Mouse (Mus musculus) ovary, postnatal 10 days (tissue): ENCODE data around the gene Dusp1.
A peak's percentile ranks its signal among the peaks of the same experiment; 100 is the strongest.

ENCODE experiments used
- DNase-seq: peaks from one replicate; pipeline ENCODE4 v3.0.0; 2022; ENCODE audit warnings: low spot score

The Dusp1 gene

DNA sequence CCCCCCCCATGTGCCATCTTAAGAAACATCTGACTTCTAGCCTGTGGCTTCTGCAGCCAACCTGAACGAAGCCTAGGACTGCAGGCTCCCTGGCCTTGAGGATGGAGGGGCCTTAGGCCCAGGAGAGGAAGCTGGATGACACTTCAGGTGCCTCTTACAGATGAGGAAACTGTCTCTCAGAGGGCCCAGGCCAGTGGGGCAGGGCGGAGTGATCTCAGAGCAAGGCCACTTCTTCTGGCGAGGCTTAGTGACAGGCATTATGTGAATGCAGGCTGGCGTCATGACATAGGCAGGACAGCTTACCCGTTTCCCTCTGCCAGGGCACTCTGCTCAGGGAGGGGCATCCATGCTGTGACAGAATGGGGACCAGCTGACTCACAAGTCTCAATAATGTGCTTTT, 60.1 kb downstream of the Dusp1 start:
- no peak for DNase-seq

DNA sequence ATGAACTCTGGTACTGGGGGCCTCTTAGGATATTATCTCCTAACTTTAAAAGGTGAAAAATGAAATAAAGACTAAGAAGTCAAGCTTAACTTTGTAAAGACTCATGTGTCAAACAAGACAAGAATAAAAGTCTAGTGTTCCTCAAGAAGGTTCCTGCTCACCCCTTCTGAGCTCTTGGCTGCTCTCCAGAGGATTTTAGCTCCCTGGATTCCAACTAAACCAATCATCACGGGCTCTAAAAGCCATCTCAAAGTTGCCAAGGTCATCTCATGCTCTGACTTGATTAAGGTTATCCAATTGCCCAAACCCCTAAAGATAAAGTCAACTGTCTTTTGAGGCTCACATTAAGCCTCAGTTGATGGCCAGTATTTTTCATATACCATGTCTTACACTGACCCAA, 63.3 kb downstream of the Dusp1 start:
- no peak for DNase-seq

DNA sequence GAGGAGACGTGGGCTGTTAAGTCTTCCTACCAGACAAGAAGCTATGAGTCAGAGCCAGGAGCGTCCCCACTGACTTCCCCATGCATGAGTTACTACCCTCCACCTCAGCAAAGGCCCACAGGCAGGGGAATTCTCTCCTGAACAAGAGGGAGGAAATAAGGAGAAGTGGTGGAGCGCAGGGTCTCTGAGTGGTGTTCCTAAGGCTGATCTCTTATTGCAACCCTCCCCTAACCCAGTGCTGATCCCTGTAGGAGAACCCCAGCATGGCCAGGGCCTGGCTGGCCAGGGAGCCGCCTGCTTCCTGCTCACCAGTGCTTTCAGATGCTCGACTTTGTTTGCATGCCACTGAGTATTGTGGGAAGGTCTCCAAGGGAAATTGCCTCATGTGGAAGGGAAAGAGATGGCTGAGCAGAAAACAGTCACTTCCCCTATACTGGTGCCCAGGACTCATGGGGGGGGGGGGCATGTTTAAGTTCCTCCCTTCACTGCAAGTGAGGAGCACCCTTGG, 64.5 kb downstream of the Dusp1 start:
- no peak for DNase-seq

DNA sequence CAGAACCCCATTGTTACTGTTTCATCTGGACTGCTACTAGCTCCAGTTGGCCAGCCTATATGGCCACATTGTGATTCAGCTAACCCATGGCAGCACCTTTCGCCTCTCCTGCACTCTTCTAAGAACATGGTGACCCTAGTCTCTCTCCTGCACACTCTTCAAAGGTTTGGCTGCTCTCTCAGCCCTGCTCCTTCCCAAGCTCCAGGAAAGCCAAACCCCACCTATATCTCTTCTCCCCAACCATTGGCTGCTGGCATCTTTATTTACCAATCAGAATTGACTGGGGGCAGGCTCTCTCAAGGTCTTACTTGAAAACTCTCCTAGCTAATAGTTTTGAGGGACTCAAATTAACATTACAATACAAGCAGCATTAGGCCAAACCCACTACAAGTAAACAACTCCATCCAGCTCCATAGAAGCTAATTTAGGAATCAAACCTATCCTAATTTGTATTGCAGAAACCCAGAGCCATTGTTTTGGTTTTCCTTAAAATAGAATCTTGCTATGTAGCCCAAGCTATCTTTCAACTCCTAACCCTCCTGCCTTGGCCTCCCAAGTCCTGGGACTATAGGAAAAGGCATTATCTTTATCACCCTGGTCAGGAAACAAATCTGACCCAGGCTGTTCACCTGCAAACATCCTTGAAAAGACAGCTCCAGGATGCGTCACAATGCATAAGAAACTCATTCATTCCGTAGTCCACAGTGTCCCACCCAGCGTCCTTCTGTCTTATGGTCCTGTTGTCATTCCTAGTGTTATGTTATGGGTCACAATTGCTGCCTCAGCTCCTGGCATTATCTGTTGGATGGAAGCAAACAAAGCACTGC, 67.1 kb downstream of the Dusp1 start:
- no peak for DNase-seq

DNA sequence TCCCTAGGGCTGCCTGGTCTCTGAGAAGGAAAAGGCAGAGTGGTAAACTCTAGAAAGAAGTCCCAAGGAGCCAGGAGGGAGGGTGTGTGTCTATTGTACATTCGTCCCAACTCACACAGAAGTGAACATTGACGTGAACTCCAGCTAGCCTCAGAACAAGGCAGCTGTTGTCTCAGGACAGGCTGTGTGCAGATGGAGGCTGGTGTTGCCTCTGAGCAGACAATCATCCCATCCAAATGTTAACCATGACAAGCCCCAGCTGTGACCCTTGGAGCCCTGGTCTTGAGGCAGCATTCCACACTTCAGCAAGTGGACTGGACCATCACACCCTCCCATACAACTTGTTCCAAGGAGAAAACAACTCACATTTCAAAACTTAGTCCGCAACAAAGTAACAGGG, 69.7 kb downstream of the Dusp1 start:
- no peak for DNase-seq

DNA sequence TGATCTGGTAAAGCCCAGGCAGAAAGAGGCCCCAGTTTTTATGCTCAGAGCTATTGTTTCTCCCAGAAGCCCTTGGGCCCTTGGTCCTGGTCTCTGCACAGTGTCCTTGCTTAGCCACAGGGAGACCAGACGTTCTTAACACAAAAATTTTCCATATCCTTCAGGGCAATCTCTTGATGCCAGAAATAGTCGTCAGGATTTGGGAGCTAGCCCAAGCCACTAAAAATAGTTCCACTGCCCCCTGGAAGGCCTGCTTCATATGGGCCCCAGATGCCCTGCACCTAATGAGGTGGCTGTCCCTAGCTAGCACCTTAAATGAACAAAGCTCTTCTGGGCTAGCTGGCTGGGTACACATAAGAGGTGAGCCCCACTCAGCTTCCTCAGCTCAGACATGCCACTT, 71.0 kb downstream of the Dusp1 start:
- no peak for DNase-seq

DNA sequence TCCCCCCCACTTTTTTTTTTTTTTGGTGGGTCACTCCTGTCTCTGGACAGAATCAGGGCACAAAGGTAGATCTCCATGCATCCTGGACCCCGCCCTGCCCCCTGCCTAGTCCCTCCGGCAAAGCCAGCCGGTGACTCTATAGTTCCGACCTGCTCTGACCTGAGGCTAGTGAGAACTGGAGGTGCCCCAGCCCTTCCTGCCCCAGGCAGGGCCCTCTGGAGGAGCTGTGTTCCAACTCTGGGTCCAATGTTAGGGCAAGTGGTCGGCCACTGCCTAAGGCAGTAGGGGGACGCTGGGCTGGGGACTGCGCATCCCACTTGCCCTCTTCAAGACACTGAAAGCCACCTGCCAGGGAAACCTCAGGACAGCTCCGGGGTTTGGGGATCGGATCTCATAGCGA, 71.9 kb downstream of the Dusp1 start:
- DNase-seq: no peak

DNA sequence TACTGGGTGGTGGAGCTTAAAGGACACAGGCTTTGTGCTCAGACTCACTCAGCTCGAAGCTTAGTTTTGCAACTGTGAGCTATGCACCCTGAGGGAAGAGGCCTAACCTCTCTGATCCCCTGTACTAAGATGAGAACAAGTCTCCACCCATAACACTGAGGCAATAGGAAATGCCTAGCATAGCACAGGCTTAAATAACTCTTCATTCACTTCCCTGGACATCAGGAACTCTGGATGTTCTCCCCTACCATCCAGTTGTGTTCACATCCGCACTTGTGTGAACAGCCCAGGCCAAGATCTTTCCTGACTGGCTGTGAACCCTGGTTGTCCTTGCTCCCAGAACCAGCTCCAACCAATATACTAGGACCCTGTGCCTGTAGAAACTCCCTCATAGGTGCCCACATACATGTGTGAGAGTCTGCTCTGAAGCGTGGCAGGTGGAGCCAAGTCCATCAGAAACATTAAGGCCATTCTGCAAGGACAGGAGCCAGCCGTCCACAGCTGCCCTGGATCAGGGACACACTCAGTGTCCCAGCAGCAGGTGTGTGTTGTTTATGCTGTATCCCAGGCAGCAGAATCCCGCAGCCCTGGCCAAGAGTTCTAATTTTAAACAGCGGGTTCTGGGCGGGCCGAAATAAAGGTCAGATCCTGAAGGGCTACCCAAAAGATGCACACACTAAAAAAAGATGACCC, 73.1 kb downstream of the Dusp1 start:
- no peak for DNase-seq

DNA sequence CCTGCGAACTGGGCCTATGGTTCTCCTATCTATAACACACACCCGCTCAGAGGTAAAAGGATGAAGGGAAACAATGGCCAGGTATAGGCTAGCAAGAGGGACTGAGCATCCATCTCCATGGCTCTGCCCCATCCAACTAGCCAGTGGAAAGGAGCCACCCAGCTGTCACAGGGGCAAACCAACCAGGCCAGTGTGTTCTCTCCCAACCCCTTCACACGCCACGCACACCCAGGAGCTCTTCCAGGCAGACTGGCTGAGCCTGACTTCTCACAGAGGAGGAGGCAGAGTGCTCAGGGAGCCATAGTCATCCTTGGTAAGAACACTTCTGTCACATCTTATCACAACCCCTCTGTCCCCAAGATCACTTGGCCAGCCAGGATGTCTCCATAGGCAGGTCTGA, 74.0 kb downstream of the Dusp1 start:
- no peak for DNase-seq

DNA sequence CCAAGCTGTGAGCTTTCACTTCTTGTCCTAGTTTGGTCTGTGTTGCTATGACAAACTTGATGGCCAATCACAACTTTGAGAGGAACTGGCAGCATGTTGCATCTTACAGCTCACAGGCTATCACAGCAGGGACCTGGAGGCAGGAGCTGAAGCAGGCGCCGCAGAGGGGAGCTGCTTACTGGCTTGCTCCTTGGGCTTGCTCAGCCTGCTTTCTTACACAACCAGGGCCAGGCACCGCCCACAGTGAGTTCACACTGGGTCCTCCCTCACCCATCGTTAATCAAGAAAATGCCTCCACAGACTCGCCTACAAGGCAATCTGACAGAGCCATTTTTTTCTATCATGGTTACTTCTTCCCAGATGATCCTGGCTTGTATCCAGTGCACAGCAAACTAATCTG, 74.7 kb downstream of the Dusp1 start:
- no peak for DNase-seq

DNA sequence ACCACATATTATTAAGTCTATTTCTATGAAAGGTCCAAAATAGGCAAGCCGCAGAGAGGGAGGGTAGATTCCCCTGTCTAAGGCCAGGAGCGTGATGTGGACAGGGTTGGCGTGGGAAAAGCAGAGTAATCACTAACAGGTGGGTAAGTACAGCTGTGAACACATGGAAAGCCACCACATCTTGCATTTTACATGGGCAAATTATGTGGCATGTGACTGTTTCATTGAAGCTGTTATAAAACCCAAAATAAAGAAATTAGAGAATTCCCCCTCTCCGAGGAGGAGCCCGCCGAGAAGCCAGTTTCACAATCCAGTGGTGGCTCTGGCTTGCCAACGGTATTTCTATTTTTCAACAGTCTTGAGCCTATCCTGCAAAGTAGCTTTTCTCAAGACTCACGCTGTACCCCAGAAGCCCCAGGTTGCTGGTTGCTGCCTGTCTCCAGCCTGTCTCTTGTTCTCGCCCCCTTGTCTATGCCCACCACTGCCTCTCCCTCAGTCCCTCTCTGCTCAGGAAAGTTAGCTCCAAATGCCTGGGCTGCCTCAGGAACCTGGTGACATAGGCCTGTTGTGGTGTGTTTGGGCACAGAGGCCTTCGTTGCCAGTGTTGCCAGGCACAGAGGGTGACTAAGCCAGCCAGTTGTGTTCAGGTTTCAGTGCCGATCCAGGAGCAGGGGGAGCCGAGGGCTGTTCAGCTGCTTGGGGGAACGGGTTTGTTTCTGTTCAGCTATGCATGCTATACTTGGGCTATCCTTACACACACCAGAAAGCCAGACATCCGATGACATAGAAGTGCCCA, 77.1 kb downstream of the Dusp1 start:
- DNase-seq: no peak

DNA sequence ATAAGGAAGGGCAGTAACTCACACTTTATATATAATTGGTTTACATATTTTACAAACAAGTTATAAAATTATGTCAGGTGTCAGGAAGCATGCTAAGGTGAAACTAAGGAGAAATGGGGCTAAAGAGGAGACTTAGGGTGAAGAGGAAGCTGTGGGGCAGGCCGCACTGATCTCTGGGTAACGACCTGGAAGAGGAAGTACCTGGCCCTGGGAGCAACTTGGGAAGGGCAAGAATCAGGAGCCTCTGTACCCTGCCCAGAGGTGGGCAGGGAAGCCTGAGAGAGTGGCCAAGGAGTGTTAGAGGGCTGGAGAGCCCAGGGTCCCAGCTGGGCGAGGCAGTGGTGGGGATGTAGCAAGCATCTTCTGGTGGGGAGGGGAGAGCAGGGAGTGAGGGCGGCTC, 81.0 kb downstream of the Dusp1 start:
- DNase-seq: no peak

DNA sequence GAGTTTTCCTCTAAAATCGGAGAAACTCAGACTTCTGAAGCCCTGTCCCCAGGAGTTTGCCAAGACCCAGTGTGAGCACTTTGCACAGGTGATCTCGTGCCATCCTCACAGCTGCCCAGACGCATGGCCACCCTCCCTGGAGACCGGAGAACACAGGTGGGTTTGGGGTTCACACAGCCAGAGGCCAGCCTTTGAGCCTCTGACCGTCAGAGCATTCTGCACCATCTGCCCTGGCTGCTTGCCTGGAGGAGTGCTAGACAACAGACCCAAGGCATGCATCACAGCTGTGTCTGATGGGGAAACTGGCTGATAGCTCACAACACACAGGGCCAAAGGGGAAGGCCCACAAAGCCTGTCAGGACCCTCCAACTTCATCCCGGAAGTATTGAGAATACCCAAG, 82.3 kb downstream of the Dusp1 start:
- DNase-seq: no peak

DNA sequence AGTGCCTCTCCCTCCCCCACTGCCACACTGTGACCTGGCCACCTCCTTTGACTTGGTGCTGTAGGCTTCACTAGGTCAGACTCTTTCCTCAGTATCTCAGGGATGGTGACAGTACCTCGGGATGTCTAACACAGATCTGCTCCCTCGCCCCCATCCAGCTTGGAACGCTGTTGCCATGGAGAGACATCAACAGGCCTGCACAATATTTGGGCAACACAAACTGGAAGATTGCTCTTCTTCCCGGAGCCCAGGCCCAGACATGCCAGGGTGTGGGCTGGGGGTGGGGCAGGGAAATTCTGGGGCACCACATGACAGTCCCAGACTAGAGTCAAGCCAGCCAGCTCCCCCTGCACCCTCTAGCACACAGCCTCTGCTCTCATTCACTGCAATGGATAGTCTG, 83.3 kb downstream of the Dusp1 start:
- DNase-seq: no peak

DNA sequence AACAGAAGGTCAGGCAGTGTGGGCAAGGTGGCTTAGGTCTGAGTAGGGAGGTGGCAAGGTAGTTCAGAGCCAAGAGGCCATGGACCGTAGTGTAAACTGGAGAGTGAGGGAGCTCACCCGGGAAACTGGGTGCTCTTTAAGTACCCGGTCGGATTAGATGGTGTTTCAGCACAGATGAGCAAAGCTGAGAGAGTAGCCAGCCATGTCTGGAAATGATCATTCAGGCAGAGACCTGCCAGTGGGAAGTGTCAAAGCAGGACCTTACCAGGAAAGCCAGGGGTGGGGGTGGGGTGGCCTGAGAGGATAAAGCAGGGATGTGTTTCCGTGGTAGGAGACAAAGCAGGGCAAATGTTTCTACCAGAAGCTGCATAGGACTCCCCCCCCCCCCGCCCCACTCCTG, 85.1 kb downstream of the Dusp1 start:
- no peak for DNase-seq

DNA sequence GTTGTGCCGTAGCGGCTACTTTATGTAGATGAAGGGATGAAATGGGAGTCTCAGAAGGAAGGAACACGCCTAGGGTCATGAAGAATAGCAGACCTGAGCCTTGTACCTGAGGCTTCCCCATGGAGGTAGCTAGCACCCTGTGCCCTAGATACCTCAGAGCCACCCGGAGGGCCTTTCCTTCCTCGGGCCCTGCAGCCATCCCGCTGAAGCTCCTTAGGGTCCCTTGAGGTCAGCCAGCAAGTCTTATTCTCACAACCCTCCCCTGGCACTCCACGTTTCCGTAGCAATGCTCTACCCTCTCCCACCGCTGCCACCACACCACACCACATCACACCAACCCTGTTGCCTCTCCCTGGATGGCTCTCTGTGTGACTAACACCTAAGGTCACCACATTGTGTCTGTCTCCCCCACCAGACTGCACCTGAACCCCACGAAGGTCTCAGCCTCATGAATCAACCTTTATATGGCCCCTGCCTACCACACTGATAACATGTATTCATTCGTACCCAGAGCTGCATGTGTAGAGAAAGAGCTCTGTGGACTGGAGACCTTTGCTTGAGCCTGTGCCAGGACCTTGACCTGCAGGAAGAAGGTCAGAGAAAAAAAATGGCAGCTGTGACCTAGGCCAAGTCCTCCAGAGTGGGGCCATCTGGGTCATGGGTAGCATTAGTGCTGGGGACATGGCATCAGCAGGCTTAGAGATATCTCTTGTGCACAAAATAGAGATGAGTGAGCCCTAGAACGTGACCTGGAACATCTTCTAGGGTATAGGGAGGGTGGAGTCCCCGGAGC, 93.6 kb downstream of the Dusp1 start:
- no peak for DNase-seq

DNA sequence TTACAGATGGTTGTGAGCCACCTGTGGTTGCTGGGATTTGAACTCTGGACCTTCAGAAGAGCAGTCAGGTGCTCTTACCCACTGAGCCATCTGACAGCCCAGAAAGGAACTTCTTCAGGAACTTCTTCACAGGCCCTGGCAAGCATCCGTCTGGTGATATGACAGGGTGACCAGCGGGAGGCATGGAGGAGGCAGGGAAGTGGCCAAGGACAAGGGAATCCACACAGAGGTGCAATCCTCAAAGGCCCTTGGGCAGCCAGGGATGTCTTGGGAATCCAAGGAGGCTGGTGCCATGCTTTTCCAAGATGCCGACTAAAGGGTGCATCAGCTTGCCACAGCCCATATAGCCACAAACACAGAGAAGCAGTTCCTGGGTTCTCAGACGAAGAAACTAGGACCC, 94.3 kb downstream of the Dusp1 start:
- no peak for DNase-seq

DNA sequence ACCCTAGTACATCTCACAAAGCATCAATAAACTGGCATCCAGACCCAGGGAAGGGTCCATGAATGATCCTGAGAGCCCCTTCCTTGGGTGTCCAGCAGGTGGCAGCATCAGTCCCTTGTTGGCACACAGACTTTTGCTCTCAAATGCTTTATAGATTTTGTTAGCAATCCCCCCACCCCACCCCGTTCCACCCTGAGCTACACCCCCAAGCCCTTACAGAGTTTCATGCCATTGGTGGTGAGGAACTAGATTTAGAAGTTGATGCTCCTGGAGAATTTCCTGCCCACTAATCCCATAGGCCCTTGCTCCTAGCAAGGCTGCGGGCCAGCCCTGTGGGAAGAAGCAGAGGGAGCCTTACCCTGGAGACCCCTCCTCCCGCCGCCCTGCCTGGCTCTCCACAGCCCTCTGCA, 95.2 kb downstream of the Dusp1 start:
- DNase-seq: peak; percentile 50

DNA sequence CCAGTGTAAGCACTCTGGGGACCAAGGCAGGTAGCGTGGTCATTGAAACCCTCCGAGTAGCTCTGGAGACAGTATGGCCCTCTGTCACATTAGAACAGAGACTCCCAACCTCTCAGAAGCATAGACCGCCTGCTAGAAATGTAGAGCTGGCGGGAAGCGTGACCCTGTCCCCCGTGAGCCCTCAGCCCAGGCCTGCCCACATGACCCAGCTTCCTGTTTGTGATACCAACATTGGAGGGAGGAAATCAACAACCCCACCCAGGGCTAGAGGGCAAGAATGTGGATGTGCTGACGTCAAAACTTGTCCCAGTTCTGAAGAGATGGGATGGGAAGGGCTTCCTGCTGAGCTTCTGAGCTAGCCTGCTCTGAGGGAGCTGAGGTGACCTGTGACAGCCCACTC, 97.0 kb downstream of the Dusp1 start:
- no peak for DNase-seq

DNA sequence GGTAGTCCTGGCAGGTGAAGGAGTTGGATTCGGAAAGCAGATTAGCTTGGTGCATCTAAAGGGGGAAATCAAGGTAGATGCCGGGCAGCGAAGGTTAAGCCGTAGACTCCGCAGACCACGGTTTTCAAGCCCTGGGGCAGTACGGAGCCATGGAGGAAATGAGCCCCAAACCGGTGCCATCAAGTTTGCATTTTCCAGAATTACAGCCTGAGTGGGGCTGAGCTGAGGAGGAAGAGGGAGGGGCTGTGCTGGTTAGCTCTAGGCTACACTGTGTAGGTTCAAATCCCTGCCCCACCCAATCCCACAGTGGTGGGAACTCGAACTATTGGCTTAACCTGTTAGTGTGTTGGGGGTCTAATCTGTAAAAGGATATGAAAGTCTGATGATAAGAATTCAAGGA, 97.4 kb downstream of the Dusp1 start:
- no peak for DNase-seq

DNA sequence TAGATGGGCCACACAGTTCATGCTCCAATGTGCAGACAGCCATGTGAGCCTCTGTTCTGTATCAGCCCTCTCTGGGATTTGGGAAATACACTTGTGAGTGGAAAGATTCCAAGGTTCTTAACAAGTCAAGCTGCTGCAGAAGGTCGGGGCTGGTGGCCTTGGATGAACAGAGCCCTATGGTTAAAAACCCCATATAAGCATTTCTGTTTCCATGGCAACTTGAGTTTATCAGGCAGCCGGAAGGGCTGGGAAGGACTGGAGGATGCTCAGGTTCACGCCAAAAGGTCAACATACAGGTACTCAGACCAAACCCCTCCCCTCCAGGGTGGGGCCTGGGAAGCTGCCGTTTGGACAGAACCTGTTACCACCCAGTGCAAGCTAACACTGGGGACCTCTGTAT, 97.9 kb downstream of the Dusp1 start:
- DNase-seq: no peak

DNA sequence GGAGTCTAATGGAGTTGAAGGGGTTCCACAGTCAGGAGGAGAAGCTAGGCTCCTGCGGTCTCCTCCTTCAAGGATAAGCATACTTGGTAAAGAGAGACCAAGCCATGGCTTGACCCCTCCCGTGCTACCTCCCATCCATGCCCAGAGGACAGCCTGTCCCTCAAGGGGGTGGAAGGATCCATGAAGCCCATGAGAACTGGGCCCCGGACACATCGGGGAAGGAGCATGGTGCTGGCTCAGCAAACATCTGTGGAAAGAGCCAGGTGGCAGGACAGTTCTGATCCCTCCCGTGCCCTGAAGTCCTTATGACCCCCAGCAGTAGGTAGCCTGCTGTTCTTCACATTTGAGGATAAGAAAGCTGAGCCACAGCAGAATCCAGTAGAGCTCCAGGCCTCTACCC, 98.5 kb downstream of the Dusp1 start:
- DNase-seq: no peak
